Mouse (Mus musculus): ENCODE results near the gene 4931409K22Rik. TPM values are rescaled to one million over a fixed set of nuclear protein-coding genes. Genes with fewer than 3 reads are reported as not detected.

4931409K22Rik gene
- polyA plus RNA-seq, 1 experiment from 2014 or later = not detected

DNA sequence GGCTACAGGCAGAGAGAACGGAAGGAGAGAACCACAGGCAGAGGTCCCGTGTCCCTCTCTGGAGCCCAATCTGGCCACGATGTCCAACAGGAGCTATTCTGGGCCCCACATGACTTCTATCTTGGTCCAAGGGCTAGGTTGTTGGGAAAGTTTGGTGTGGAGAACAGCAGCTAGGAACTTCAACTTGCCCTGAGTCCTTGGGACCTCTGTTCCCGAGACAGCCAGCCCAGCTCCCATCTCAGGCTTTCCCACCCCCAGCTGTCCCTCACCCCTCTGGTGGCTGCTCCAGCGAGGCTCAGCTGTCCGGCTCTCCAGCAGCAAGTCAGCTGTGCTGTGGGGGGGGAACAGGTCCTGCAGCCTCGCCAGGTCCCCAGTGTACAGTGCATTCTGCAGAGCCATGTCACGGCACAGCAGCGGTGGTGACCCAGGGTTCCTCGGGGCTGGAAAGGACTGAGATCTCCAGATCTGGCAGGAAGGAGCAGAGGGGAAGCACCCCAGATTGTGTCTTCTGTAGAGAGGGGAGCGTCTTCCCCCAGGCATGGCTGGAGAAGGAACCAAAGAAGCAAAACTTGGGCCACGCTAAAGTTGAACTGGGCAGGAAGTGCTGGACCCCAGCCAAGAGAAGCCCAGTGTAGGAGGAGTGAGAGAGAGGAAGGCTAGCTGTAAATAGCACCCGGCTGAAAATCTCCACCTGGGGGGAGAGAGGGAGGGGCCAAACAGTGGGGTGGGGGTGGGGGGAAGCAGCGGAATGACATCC lies 16.0 kb downstream of the 4931409K22Rik start, which contains the start of gene Asb10:
Asb10 (minus strand) TSS at position 592 of the 757 bp plus-strand sequence.
- Histone ChIP-seq H3K36me3 (ENCODE audit: control insufficient read depth, insufficient read depth, low read length) (no peaks in the 10 kb centered on the region), H3K9me3 (ENCODE audit: control insufficient read depth, low read length) (no peaks in the 10 kb centered on the region), H3K27ac (replicated peaks; ENCODE audit: low read depth, low read length) (peak within 1 kb of the TSS; percentile 44; the same call in 1 of the 2 replicates), H3K4me2 (ENCODE audit: low read depth, low read length) (peak within 1 kb of the TSS; percentile 45), H3K9ac (ENCODE audit: low read depth, low read length) (peak within 1 kb of the TSS; percentile 30; the same call in 1 of the 2 replicates), H3K27me3 (replicated peaks; ENCODE audit: control insufficient read depth, insufficient read depth, low read length) (no peaks in the 10 kb centered on the region), H3K4me1 (ENCODE audit: control insufficient read depth, insufficient read depth, low read length) (peaks cover 14% of the 10 kb centered on the region), H3K4me3 (ENCODE audit: low read depth, low read length) (peak within 1 kb of the TSS; percentile 17)
- WGBS = 32% methylated on average over 12 of the region's 14 CpGs
- ATAC-seq (ENCODE audit: low read depth) = peak; percentile 66; the same call in 1 of the 2 replicates
- peak; percentile 75 for DNase-seq (ENCODE audit: low spot score)

- H3K27me3 ChIP-seq (replicated peaks; ENCODE audit: control insufficient read depth, insufficient read depth, low read length) = no peaks in the 10 kb centered on the region
- no peak overlapping the region for H3K9ac ChIP-seq (ENCODE audit: low read depth, low read length)
- no peaks in the 10 kb centered on the region for H3K9me3 ChIP-seq (ENCODE audit: control insufficient read depth, low read length)
- DNase-seq (ENCODE audit: low spot score) (no peak), ATAC-seq (ENCODE audit: low read depth) (no peak)
- H3K36me3 ChIP-seq (ENCODE audit: control insufficient read depth, insufficient read depth, low read length) = no peaks in the 10 kb centered on the region
- H3K27ac ChIP-seq (replicated peaks; ENCODE audit: low read depth, low read length) = no peak overlapping the region
- 78% methylated on average over 22 of the region's 22 CpGs for WGBS
- H3K4me3 ChIP-seq (ENCODE audit: low read depth, low read length) = no peak overlapping the region
- peaks cover 14% of the 10 kb centered on the region for H3K4me1 ChIP-seq (ENCODE audit: control insufficient read depth, insufficient read depth, low read length)
- H3K4me2 ChIP-seq (ENCODE audit: low read depth, low read length) = no peak overlapping the region
These were observed 16.9 kb downstream of the 4931409K22Rik start for GRCm38 (mm10) chr5:24539571-24540296.

DNA sequence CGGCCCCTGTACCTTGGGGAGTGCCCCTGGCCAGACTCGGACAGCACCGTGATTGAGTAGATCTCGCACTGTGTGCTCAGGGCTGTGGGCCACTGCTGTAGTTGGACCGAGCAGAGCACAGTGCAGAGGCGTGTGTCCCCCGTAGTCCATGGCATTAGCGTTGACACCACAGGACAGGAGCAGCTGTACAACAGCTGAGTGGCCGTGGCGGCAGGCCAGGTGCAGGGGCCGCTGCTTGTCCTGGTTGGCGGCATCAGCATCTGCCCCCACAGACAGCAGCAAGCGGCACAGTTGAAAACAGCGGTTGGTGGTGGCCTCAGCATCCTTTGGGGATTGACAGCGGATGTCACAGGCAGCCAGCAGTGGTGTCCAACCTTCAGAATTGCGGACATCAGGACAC lies 19.0 kb downstream of the 4931409K22Rik start:
- ATAC-seq (ENCODE audit: low read depth) = peak; percentile 32; the same call in 1 of the 2 replicates
- no peak overlapping the region for H3K27ac ChIP-seq (replicated peaks; ENCODE audit: low read depth, low read length)
- peaks cover 14% of the 10 kb centered on the region for H3K4me1 ChIP-seq (ENCODE audit: control insufficient read depth, insufficient read depth, low read length)
- no peak overlapping the region for H3K4me2 ChIP-seq (ENCODE audit: low read depth, low read length)
- H3K9ac ChIP-seq (ENCODE audit: low read depth, low read length) = no peak overlapping the region
- H3K36me3 ChIP-seq (ENCODE audit: control insufficient read depth, insufficient read depth, low read length) = no peaks in the 10 kb centered on the region
- no peak overlapping the region for H3K4me3 ChIP-seq (ENCODE audit: low read depth, low read length)
- no peaks in the 10 kb centered on the region for H3K27me3 ChIP-seq (replicated peaks; ENCODE audit: control insufficient read depth, insufficient read depth, low read length)
- peak; percentile 43 for DNase-seq (ENCODE audit: low spot score)
- WGBS = 65% methylated on average over 15 of the region's 16 CpGs
- H3K9me3 ChIP-seq (ENCODE audit: control insufficient read depth, low read length) = no peaks in the 10 kb centered on the region

- H3K4me2 ChIP-seq (ENCODE audit: low read depth, low read length) = no peak overlapping the region
- ATAC-seq (ENCODE audit: low read depth) = no peak
- H3K4me1 ChIP-seq (ENCODE audit: control insufficient read depth, insufficient read depth, low read length) = peaks cover 14% of the 10 kb centered on the region
- 65% methylated on average over 5 of the region's 5 CpGs for WGBS
- no peak overlapping the region for H3K4me3 ChIP-seq (ENCODE audit: low read depth, low read length)
- H3K9me3 ChIP-seq (ENCODE audit: control insufficient read depth, low read length) = no peaks in the 10 kb centered on the region
- H3K36me3 ChIP-seq (ENCODE audit: control insufficient read depth, insufficient read depth, low read length) = no peaks in the 10 kb centered on the region
- no peak overlapping the region for H3K27ac ChIP-seq (replicated peaks; ENCODE audit: low read depth, low read length)
- H3K9ac ChIP-seq (ENCODE audit: low read depth, low read length) = no peak overlapping the region
- DNase-seq (ENCODE audit: low spot score) = no peak
- 0 out of 2 replicates have a peak, but pooled peaks cover 3% of the 10 kb centered on the region for H3K27me3 ChIP-seq (replicated peaks; ENCODE audit: control insufficient read depth, insufficient read depth, low read length)
These were observed 20.1 kb downstream of the 4931409K22Rik start for GRCm38 (mm10) chr5:24536511-24536910.

GRCm38 (mm10) chr5:24535731-24536130 lies 20.9 kb downstream of the 4931409K22Rik start:
- no peaks in the 10 kb centered on the region for H3K36me3 ChIP-seq (ENCODE audit: control insufficient read depth, insufficient read depth, low read length)
- WGBS = 84% methylated on average over 3 of the region's 3 CpGs

GRCm38 (mm10) chr5:24534292-24534691 lies 22.3 kb downstream of the 4931409K22Rik start:
- ATAC-seq (ENCODE audit: low read depth) = no peak

More at GRCm38 (mm10) chr5:24535731-24536130, 20.9 kb downstream of the 4931409K22Rik start:
- H3K9ac ChIP-seq (ENCODE audit: low read depth, low read length) = no peak overlapping the region
- ATAC-seq (ENCODE audit: low read depth) = no peak
- H3K27me3 ChIP-seq (replicated peaks; ENCODE audit: control insufficient read depth, insufficient read depth, low read length) = 0 out of 2 replicates have a peak, but pooled peaks cover 3% of the 10 kb centered on the region
- H3K27ac ChIP-seq (replicated peaks; ENCODE audit: low read depth, low read length) = no peak overlapping the region
- H3K4me1 ChIP-seq (ENCODE audit: control insufficient read depth, insufficient read depth, low read length) = peaks cover 6% of the 10 kb centered on the region
- no peak overlapping the region for H3K4me2 ChIP-seq (ENCODE audit: low read depth, low read length)
- H3K9me3 ChIP-seq (ENCODE audit: control insufficient read depth, low read length) = no peaks in the 10 kb centered on the region
- no peak for DNase-seq (ENCODE audit: low spot score)
- H3K4me3 ChIP-seq (ENCODE audit: low read depth, low read length) = no peak overlapping the region

GRCm38 (mm10) chr5:24533391-24533790 lies 23.2 kb downstream of the 4931409K22Rik start:
- no peaks in the 10 kb centered on the region for H3K36me3 ChIP-seq (ENCODE audit: control insufficient read depth, insufficient read depth, low read length)
- H3K4me1 ChIP-seq (ENCODE audit: control insufficient read depth, insufficient read depth, low read length) = no peaks in the 10 kb centered on the region
- no peak overlapping the region for H3K4me2 ChIP-seq (ENCODE audit: low read depth, low read length)
- no peaks in the 10 kb centered on the region for H3K9me3 ChIP-seq (ENCODE audit: control insufficient read depth, low read length)
- H3K27me3 ChIP-seq (replicated peaks; ENCODE audit: control insufficient read depth, insufficient read depth, low read length) = peaks cover 19% of the 10 kb centered on the region
- no peak overlapping the region for H3K27ac ChIP-seq (replicated peaks; ENCODE audit: low read depth, low read length)
- ATAC-seq (ENCODE audit: low read depth) (no peak), DNase-seq (ENCODE audit: low spot score) (no peak)
- no peak overlapping the region for H3K9ac ChIP-seq (ENCODE audit: low read depth, low read length)
- H3K4me3 ChIP-seq (ENCODE audit: low read depth, low read length) = no peak overlapping the region
- 57% methylated on average over 11 of the region's 11 CpGs for WGBS

More at GRCm38 (mm10) chr5:24534292-24534691, 22.3 kb downstream of the 4931409K22Rik start:
- Histone ChIP-seq H3K9me3 (ENCODE audit: control insufficient read depth, low read length) (no peaks in the 10 kb centered on the region), H3K9ac (ENCODE audit: low read depth, low read length) (no peak overlapping the region), H3K4me1 (ENCODE audit: control insufficient read depth, insufficient read depth, low read length) (no peaks in the 10 kb centered on the region), H3K27ac (replicated peaks; ENCODE audit: low read depth, low read length) (no peak overlapping the region), H3K4me3 (ENCODE audit: low read depth, low read length) (no peak overlapping the region), H3K4me2 (ENCODE audit: low read depth, low read length) (no peak overlapping the region), H3K27me3 (replicated peaks; ENCODE audit: control insufficient read depth, insufficient read depth, low read length) (peaks cover 10% of the 10 kb centered on the region), H3K36me3 (ENCODE audit: control insufficient read depth, insufficient read depth, low read length) (no peaks in the 10 kb centered on the region)
- 53% methylated on average over 5 of the region's 5 CpGs for WGBS
- DNase-seq (ENCODE audit: low spot score) = no peak

- Histone ChIP-seq H3K9ac (ENCODE audit: low read depth, low read length) (no peak overlapping the region), H3K9me3 (ENCODE audit: control insufficient read depth, low read length) (no peaks in the 10 kb centered on the region), H3K4me1 (ENCODE audit: control insufficient read depth, insufficient read depth, low read length) (peaks cover 12% of the 10 kb centered on the region), H3K4me3 (ENCODE audit: low read depth, low read length) (no peak overlapping the region), H3K36me3 (ENCODE audit: control insufficient read depth, insufficient read depth, low read length) (no peaks in the 10 kb centered on the region), H3K27ac (replicated peaks; ENCODE audit: low read depth, low read length) (no peak overlapping the region), H3K27me3 (replicated peaks; ENCODE audit: control insufficient read depth, insufficient read depth, low read length) (peaks cover 50% of the 10 kb centered on the region), H3K4me2 (ENCODE audit: low read depth, low read length) (no peak overlapping the region)
- ATAC-seq (ENCODE audit: low read depth) = peak; percentile 54
- WGBS = 20% methylated on average over 24 of the region's 24 CpGs
- peak; percentile 89 for DNase-seq (ENCODE audit: low spot score)
These were observed 26.4 kb downstream of the 4931409K22Rik start for GRCm38 (mm10) chr5:24530042-24530689.

Measured in embryonic facial prominence, embryonic 14.5 days (tissue).